Mouse (Mus musculus) intestine, embryonic 15.5 days (tissue): Measurements from ENCODE around the gene Trim58. TPM values are rescaled to one million over a fixed set of nuclear protein-coding genes. Genes with fewer than 3 reads are reported as not detected.

ENCODE experiments used
- ATAC-seq: fragments of 200-750 bp; cut with Nextera tagmentation; 2 replicates; pipeline ENCODE4 v1.8.0; 2017; ENCODE audit warnings: moderate TSS enrichment, moderate library complexity
- H3K27ac ChIP-seq: fragments of 300-500 bp; sonication (generic); 2 replicates; pipeline ENCODE4 v1.5.1; 2015; ENCODE audit warnings: mild to moderate bottlenecking, inconsistent platforms
- H3K27me3 ChIP-seq: fragments of 300-500 bp; sonication (generic); replicated peaks from 2 replicates; pipeline ENCODE4 v1.6.1; 2015; ENCODE audit warnings: inconsistent platforms
- H3K36me3 ChIP-seq: fragments of 300-500 bp; sonication (generic); 2 replicates; pipeline ENCODE4 v1.6.1; 2015; ENCODE audit warnings: inconsistent platforms
- H3K4me1 ChIP-seq: fragments of 300-500 bp; sonication (generic); replicated peaks from 2 replicates; pipeline ENCODE4 v1.6.1; 2015; ENCODE audit warnings: inconsistent platforms
- H3K4me2 ChIP-seq: fragments of 300-500 bp; sonication (generic); replicated peaks from 2 replicates; pipeline ENCODE4 v1.6.1; 2015; ENCODE audit warnings: mild to moderate bottlenecking, inconsistent platforms
- H3K4me3 ChIP-seq: fragments of 300-500 bp; sonication (generic); replicated peaks from 2 replicates; pipeline ENCODE4 v1.5.1; 2015; ENCODE audit warnings: inconsistent platforms
- H3K9ac ChIP-seq: fragments of 300-500 bp; sonication (generic); 2 replicates; pipeline ENCODE4 v1.6.1; 2015; ENCODE audit warnings: inconsistent platforms
- H3K9me3 ChIP-seq: fragments of 300-500 bp; sonication (generic); 2 replicates; pipeline ENCODE4 v1.6.1; 2016; ENCODE audit warnings: inconsistent platforms
- WGBS: fragments of 180-500 bp; shearing (Covaris S2); methylation state at CpG from one replicate; pipeline ENCODE4 v1.1.7; 2015; 5-methylcytosine and 5-hydroxymethylcytosine counted together
- polyA plus RNA-seq: library from polyadenylated mRNA; unstranded; fragments of >200 nt; fragmentation: Nextera tagmentation; extraction: Ambion mirVana; gene quantifications from 2 replicates; pipeline ENCODE4 v1.2.1, GENCODE M21; 2015

Gene Trim58
- polyA plus RNA-seq, 1 experiment from 2014 or later, result 0.23 TPM

GRCm38 (mm10) chr11:58669252-58669651 lies 29.0 kb downstream of the Trim58 start:
- ATAC-seq, result no peak
- no peaks in the 10 kb centered on the region for H3K4me1 ChIP-seq
- H3K27ac ChIP-seq, result no peak overlapping the region
- no peaks in the 10 kb centered on the region for H3K36me3 ChIP-seq
- H3K4me2 ChIP-seq, result no peak overlapping the region
- no peaks in the 10 kb centered on the region for H3K9me3 ChIP-seq
- no peaks in the 10 kb centered on the region for H3K27me3 ChIP-seq
- H3K4me3 ChIP-seq, result no peak overlapping the region
- no peak overlapping the region for H3K9ac ChIP-seq

GRCm38 (mm10) chr11:58671825-58672224 lies 31.6 kb downstream of the Trim58 start:
- H3K9ac ChIP-seq, result no peak overlapping the region
- H3K9me3 ChIP-seq, result no peaks in the 10 kb centered on the region
- WGBS, result 53% methylated on average over 4 of the region's 4 CpGs
- H3K36me3 ChIP-seq, result no peaks in the 10 kb centered on the region
- H3K4me1 ChIP-seq, result no peaks in the 10 kb centered on the region
- ATAC-seq, result no peak
- H3K4me2 ChIP-seq, result no peak overlapping the region
- no peak overlapping the region for H3K27ac ChIP-seq
- H3K27me3 ChIP-seq, result no peaks in the 10 kb centered on the region
- no peak overlapping the region for H3K4me3 ChIP-seq

GRCm38 (mm10) chr11:58680799-58681198 lies 40.5 kb downstream of the Trim58 start, which contains the start of gene Olfr320:
TSS of gene Olfr320 (plus strand) at chr11:58681099.
- no peak within 1 kb of the TSS for H3K4me2 ChIP-seq
- H3K36me3 ChIP-seq, result no peaks in the 10 kb centered on the region
- no peak within 1 kb of the TSS for H3K9ac ChIP-seq
- no peak for ATAC-seq
- no peak within 1 kb of the TSS for H3K27ac ChIP-seq
- no peaks in the 10 kb centered on the region for H3K9me3 ChIP-seq
- no peak within 1 kb of the TSS for H3K4me3 ChIP-seq
- WGBS, result 84% methylated on average over 1 of the region's 1 CpGs
- no peaks in the 10 kb centered on the region for H3K4me1 ChIP-seq
- no peaks in the 10 kb centered on the region for H3K27me3 ChIP-seq

GRCm38 (mm10) chr11:58698862-58699261 lies 58.6 kb downstream of the Trim58 start, which contains the start of gene Olfr319:
TSS of gene Olfr319 (plus strand) at chr11:58699162.
- Histone ChIP-seq H3K4me2 (no peak within 1 kb of the TSS), H3K9ac (no peak within 1 kb of the TSS), H3K27ac (no peak within 1 kb of the TSS), H3K4me3 (no peak within 1 kb of the TSS), H3K4me1 (no peaks in the 10 kb centered on the region), H3K36me3 (no peaks in the 10 kb centered on the region), H3K9me3 (no peaks in the 10 kb centered on the region), H3K27me3 (no peaks in the 10 kb centered on the region)
- WGBS, result 90% methylated on average over 3 of the region's 3 CpGs
- ATAC-seq, result no peak

Other genes starting within 250 kb of the Trim58 start
- 0.20 TPM in 1 of 2 replicates, not detected in the other for gene 1810065E05Rik, start 219.4 kb upstream of the Trim58 start, polyA plus RNA-seq
- gene Gm12253, start 207.9 kb upstream of the Trim58 start, polyA plus RNA-seq, result not detected in 2 replicates
- gene Lypd9, start 187.5 kb upstream of the Trim58 start, polyA plus RNA-seq, result not detected in 2 replicates
- not detected in 2 replicates for gene Olfr30, start 178.2 kb upstream of the Trim58 start, polyA plus RNA-seq
- gene Olfr332, start 147.9 kb upstream of the Trim58 start, polyA plus RNA-seq, result not detected in 2 replicates
- not detected in 2 replicates for gene Olfr331, start 137.9 kb upstream of the Trim58 start, polyA plus RNA-seq
- gene Olfr330, start 105.6 kb upstream of the Trim58 start, polyA plus RNA-seq, result not detected in 2 replicates
- not detected in 2 replicates for gene Olfr329-ps, start 94.0 kb upstream of the Trim58 start, polyA plus RNA-seq
- gene Olfr328, start 84.8 kb upstream of the Trim58 start, polyA plus RNA-seq, result 0.05 TPM in 1 of 2 replicates, not detected in the other
- not detected in 2 replicates for gene Olfr224, start 69.9 kb upstream of the Trim58 start, polyA plus RNA-seq
- gene Olfr325, start 62.7 kb upstream of the Trim58 start, polyA plus RNA-seq, result not detected in 2 replicates
- gene Olfr324, start 45.4 kb upstream of the Trim58 start, polyA plus RNA-seq, result not detected in 2 replicates
- 0.19 TPM in 1 of 2 replicates, not detected in the other for gene 2210407C18Rik, start 24.4 kb upstream of the Trim58 start, polyA plus RNA-seq
- gene Olfr323, start 10.0 kb upstream of the Trim58 start, polyA plus RNA-seq, result not detected in 2 replicates
- gene Olfr322, start 18.3 kb downstream of the Trim58 start, polyA plus RNA-seq, result not detected in 2 replicates
- not detected in 2 replicates for gene Olfr320, start 40.6 kb downstream of the Trim58 start, polyA plus RNA-seq
- not detected in 2 replicates for gene Olfr319, start 58.7 kb downstream of the Trim58 start, polyA plus RNA-seq
- gene Olfr318, start 83.5 kb downstream of the Trim58 start, polyA plus RNA-seq, result not detected in 2 replicates
- gene Olfr317, start 98.7 kb downstream of the Trim58 start, polyA plus RNA-seq, result not detected in 2 replicates
- not detected in 2 replicates for gene Olfr316, start 112.3 kb downstream of the Trim58 start, polyA plus RNA-seq
- gene Olfr315, start 132.7 kb downstream of the Trim58 start, polyA plus RNA-seq, result not detected in 2 replicates
- gene Olfr314, start 142.5 kb downstream of the Trim58 start, polyA plus RNA-seq, result not detected in 2 replicates
- 16.8 and 17.2 TPM in 2 replicates for gene Fam183b, start 161.5 kb downstream of the Trim58 start, polyA plus RNA-seq
- not detected in 2 replicates for gene Olfr313, start 174.5 kb downstream of the Trim58 start, polyA plus RNA-seq
- not detected in 2 replicates for gene Olfr312, start 188.8 kb downstream of the Trim58 start, polyA plus RNA-seq
- not detected in 2 replicates for gene Olfr311, start 198.8 kb downstream of the Trim58 start, polyA plus RNA-seq
- 5.4 and 6.1 TPM in 2 replicates for gene Gm12258, start 206.7 kb downstream of the Trim58 start, polyA plus RNA-seq
- gene 2810021J22Rik, start 226.8 kb downstream of the Trim58 start, polyA plus RNA-seq, result 6.1 and 7.3 TPM in 2 replicates